Mouse (Mus musculus) heart, embryonic 10.5 days (tissue): ENCODE measurements at regions not wholly inside any gene's neighbourhood (a gene's known extent, or its start where the extent isn't known, plus 50 kb on each side); places are given as distances from the start of the nearest gene placed in this dataset.
A peak's percentile ranks its signal among the peaks of the same experiment; 100 is the strongest.

Source experiments
- DNase-seq: peaks from one replicate; pipeline ENCODE4 v3.0.0-alpha.2; 2017; ENCODE audit warnings: low spot score
- H3K27ac ChIP-seq: fragments of 300-500 bp; sonication (generic); 2 replicates; pipeline ENCODE4 v1.5.1; 2016; ENCODE audit warnings: mild to moderate bottlenecking
- H3K27me3 ChIP-seq: fragments of 300-500 bp; sonication (generic); 2 replicates; pipeline ENCODE4 v1.6.1; 2016; ENCODE audit warnings: mild to moderate bottlenecking; ENCODE audit not compliant: poor library complexity, insufficient read depth, severe bottlenecking
- H3K36me3 ChIP-seq: fragments of 300-500 bp; sonication (generic); 2 replicates; pipeline ENCODE4 v1.6.1; 2016; ENCODE audit warnings: mild to moderate bottlenecking, moderate library complexity
- H3K4me1 ChIP-seq: fragments of 300-500 bp; sonication (generic); 2 replicates; pipeline ENCODE4 v1.6.1; 2016; ENCODE audit warnings: mild to moderate bottlenecking
- H3K4me3 ChIP-seq: fragments of 300-500 bp; sonication (generic); 2 replicates; pipeline ENCODE4 v1.5.1; 2016; ENCODE audit warnings: mild to moderate bottlenecking, moderate library complexity
- H3K9me3 ChIP-seq: fragments of 300-500 bp; sonication (generic); 2 replicates; pipeline ENCODE4 v1.6.1; 2016; ENCODE audit warnings: mild to moderate bottlenecking, moderate library complexity
- WGBS: fragments of 180-500 bp; shearing (Covaris S2); methylation state at CpG from one replicate; pipeline ENCODE4 v1.1.7; 2016; 5-methylcytosine and 5-hydroxymethylcytosine counted together

DNA sequence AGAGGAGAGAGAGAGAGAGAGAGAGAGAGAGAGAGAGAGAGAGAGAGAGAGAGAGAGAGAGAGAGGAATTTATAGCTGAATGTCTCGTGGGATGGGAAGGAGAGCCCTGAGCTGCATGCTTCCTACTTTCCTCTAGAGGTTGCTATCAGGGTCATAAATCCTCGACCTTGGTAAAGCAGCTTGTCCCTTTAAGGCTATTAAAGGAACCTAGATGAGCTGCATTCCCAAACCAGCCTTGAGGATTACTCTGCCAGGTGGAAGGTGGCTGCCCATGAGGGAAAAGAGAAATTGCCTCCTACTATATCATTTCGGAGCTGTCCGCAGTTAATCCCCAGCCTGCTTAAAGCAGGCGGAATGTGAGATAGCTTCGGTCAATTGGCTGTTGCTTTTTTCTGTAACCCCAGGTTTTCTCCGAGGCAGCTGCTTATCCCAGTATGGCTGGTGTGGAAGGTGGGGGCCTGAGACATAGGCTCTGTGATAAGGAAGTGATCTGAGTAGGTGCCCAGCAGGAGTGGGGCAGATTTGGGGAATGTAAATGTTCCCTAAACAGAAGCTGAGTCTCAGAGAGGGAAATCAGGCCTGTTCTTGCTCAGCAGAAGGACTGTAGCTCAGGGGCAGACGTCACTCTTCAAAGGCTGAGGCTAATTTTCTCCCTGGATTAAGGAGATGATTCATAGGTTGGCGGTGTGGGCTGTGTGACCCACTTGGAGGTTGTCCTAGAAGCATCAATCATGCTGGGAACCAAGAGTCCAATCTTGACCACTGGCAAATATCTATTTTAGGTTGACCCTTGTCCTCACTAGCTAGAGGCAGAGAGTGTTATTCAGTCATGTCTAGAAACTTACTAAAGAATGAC is 255.2 kb upstream of the Camk1g start:
- whole genome bisulfite sequencing: 9% methylated on average over 9 of the region's 9 CpGs
- no peak overlapping the region for H3K4me3 ChIP-seq
- DNase-seq: no peak
- no peaks in the 10 kb centered on the region for H3K36me3 ChIP-seq
- H3K27ac ChIP-seq: 0 out of 2 replicates have a peak overlapping the region, but pooled peaks have one; percentile 29
- H3K27me3 ChIP-seq: peaks cover 20% of the 10 kb centered on the region
- no peaks in the 10 kb centered on the region for H3K9me3 ChIP-seq
- H3K4me1 ChIP-seq: peaks cover 29% of the 10 kb centered on the region

DNA sequence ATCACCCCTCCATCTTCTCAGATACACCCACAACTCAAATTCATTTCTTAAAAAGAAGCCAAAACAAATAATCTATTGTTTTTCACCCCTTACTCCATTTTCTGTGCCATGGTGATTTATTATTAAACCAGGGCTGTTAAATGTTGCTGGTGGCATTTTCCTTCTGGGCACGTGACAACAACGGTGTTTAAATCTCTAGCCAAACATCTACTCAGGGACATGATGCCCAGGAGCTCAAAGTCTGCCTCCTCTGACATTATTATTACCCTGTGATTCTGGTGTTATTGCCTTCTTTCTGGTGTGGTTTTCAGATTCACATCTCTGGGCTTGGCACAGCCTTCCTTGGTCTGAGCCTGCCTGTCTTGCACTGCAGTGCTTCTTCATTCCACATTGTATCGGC is 253.5 kb upstream of the Camk1g start:
- WGBS: 87% methylated on average over 3 of the region's 3 CpGs
- no peak for DNase-seq
- Histone ChIP-seq H3K4me1 (peaks cover 21% of the 10 kb centered on the region), H3K4me3 (no peak overlapping the region), H3K27me3 (peaks cover 17% of the 10 kb centered on the region), H3K36me3 (no peaks in the 10 kb centered on the region), H3K9me3 (no peaks in the 10 kb centered on the region), H3K27ac (no peak overlapping the region)

DNA sequence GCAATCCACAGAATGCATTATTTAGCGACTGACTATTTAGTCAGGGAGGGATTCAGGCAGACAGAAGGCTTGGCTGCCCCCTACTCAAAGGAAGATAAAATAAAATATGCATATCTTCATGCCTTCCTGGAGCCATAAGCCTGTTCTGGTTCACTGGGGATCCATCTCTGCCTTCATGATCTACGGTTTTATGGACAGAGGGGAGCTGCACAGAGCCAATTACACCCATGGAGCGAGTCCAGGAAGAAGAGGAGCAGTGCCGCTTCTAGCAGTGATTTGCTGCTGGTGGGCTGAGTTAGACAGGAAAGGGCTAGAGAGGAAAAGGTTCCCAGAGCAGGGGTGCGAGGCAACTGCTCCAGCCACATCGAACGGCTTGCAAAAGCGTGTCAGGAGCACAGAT is 248.2 kb upstream of the Camk1g start:
- WGBS: 67% methylated on average over 8 of the region's 8 CpGs

DNA sequence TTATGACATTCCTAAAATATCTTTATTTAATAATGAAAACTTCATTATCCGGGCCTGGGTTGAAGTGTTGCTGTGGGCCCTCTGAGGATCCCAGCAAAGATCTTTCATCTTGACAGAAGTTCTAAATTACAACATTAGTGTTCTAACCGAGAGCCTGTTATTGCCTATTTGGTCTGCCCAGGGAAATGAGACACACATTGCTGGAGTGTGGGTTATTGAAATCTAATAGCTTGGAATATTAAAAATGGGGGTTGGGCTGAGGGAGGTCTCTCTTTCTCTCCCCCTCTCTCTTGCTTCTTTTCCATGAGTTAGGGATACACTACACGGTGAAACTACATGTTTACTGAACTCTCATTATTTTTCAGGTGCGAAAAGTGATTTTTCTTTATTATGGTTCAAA is 240.4 kb upstream of the Camk1g start:
- Histone ChIP-seq H3K36me3 (no peaks in the 10 kb centered on the region), H3K9me3 (no peaks in the 10 kb centered on the region), H3K4me3 (no peak overlapping the region), H3K27me3 (no peaks in the 10 kb centered on the region), H3K27ac (no peak overlapping the region), H3K4me1 (no peaks in the 10 kb centered on the region)
- DNase-seq: no peak
- WGBS: 80% methylated on average over 4 of the region's 4 CpGs

More for the DNA sequence above, 248.2 kb upstream of the Camk1g start:
- Histone ChIP-seq H3K36me3 (no peaks in the 10 kb centered on the region), H3K27me3 (no peaks in the 10 kb centered on the region), H3K9me3 (no peaks in the 10 kb centered on the region), H3K4me3 (no peak overlapping the region), H3K27ac (no peak overlapping the region), H3K4me1 (0 out of 2 replicates have a peak, but pooled peaks cover 3% of the 10 kb centered on the region)
- DNase-seq: no peak

DNA sequence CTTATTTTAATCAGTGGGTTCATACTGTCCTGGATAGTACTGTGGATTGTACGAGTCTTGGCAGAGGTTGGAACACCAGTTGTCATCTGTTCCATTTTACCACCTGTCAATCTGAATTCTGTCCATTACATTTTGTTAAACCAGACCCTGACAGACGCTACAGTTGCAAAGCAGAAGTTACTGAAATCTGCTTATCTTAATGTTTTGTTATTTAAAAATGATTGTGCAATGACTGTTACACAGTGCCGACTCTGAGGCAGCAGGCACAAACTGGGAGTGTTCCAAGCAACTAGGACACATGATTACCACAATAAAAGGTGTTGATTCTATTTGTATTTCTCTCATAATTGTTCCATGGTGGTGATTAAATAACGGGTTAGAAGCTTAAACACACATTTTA is 229.8 kb upstream of the Camk1g start:
- no peak overlapping the region for H3K27ac ChIP-seq
- H3K36me3 ChIP-seq: no peaks in the 10 kb centered on the region
- DNase-seq: no peak
- H3K9me3 ChIP-seq: no peaks in the 10 kb centered on the region
- no peak overlapping the region for H3K4me3 ChIP-seq
- no peaks in the 10 kb centered on the region for H3K4me1 ChIP-seq
- WGBS: 77% methylated on average over 4 of the region's 4 CpGs
- H3K27me3 ChIP-seq: no peaks in the 10 kb centered on the region

DNA sequence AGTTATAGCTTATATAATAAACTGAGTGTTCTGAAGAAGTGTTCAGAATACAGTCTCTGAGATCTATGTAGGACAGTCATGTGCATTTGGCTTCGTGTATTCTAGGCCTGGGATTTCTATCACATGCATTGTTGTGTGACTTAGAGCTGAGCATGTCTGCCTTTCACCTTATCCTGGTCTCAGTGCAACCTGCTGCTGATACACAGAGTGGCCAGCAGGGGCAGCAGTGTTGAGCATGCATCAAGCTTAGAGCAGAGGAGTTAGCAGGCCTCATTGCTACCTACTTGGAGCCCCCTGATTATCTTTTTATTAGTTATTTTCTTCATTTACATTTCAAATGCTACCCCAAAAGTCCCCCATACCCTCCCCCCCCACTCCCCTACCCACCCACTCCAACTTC is 229.1 kb upstream of the Camk1g start:
- no peak overlapping the region for H3K4me3 ChIP-seq
- no peaks in the 10 kb centered on the region for H3K9me3 ChIP-seq
- no peak for DNase-seq
- H3K27ac ChIP-seq: no peak overlapping the region
- 39% methylated on average over 1 of the region's 1 CpGs for WGBS
- H3K4me1 ChIP-seq: no peaks in the 10 kb centered on the region
- no peaks in the 10 kb centered on the region for H3K36me3 ChIP-seq
- no peaks in the 10 kb centered on the region for H3K27me3 ChIP-seq

DNA sequence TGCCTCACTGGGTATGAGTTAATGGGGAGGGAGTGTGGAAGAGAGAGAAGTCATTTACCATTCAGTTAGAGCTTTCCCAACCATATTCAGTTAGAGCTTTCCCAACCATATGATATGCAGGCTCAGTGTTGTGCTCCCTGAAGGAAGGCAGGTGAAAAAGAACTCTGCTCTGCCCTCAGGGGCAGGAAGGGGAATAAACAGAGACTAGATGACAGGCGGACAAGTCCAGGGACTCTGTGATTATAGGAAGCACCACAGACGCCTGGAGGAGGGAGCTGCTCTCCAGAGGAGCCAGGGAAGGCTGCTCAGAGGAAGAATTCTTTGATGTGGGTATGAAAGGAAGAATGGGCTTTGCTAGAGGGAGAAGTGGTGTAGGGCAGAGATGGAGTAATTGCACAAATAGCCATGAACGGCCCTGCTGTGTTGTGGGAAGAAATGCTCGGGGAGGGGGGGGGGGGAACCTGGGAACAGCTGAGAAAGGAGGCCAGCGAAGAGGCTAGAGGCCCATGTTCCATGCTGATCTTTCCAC is 220.3 kb upstream of the Camk1g start:
- Histone ChIP-seq H3K4me1 (peaks cover 36% of the 10 kb centered on the region), H3K4me3 (no peak overlapping the region), H3K27ac (no peak overlapping the region), H3K36me3 (no peaks in the 10 kb centered on the region), H3K9me3 (no peaks in the 10 kb centered on the region), H3K27me3 (no peaks in the 10 kb centered on the region)
- DNase-seq: no peak
- 23% methylated on average over 5 of the region's 5 CpGs for WGBS

DNA sequence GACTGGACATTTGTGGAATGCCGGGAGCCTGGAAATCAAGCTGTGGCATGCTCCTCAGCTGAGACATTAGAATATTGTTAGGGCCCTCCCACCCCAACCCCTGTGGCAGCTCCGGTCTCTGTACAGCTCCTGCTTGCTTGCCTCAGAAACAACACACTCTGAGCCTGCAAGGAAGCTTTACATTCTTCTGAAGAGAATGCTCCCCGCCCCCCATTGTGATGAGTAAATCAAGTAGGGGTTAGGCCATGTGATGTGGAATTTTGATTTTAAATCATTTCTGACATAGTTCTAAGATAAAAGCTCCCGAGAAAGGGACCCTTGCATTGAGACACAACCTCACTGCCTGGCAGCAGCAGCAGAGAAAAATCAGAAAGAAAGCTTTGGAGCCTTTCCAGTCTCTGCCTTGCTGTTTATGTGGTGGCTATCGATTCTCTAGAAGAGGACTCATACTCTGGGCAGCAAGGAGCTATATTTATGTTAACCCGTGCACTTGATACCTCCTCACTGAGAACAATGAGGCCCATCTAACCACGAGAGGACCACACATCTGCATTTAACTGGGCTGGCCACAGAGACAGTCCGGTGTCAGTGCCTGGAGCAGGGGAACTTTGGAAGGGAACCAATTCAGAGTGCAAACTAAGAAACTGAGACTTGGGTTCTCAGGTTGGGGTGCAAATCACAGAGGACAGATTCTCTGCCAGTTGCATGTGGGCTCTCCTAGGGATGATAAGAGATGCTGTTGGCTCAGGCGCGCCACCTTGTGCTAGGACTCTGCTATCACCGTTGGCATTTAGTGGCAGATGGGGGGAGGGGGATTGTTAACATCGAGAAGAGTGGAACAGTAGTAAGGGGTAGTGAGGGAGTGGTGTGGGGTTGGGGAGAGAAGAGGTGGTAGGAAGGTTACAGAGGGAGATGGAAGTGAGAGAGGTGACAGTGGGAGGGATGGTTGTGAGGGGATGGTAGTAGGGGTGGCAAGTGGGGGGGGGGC is 218.7 kb upstream of the Camk1g start:
- H3K27me3 ChIP-seq: no peaks in the 10 kb centered on the region
- H3K36me3 ChIP-seq: no peaks in the 10 kb centered on the region
- WGBS: 25% methylated on average over 12 of the region's 12 CpGs
- peaks cover 36% of the 10 kb centered on the region for H3K4me1 ChIP-seq
- DNase-seq: peak; percentile 83
- H3K4me3 ChIP-seq: no peak overlapping the region
- H3K9me3 ChIP-seq: no peaks in the 10 kb centered on the region
- peak overlapping the region; percentile 56 for H3K27ac ChIP-seq

DNA sequence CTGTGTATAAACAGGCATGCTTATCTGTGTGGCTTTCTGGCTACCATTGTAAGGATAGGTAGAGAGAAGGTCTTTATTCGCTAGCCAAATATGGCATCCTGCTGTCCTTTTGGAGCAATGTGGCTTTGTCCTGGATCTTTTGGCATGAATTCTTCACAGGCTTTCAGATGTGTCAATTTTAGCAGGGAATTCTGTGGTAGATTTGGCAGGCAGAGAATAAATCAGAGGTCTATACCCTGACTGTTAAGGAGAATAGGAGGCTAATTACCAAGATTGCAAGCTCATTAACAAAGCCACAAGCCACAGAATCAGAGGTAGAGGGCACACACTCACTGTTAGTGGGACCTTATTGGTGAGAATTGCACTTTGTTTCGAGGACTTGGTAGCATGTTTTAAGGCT is 217.2 kb upstream of the Camk1g start:
- Histone ChIP-seq H3K27ac (no peak overlapping the region), H3K4me1 (peaks cover 36% of the 10 kb centered on the region), H3K4me3 (no peak overlapping the region), H3K36me3 (no peaks in the 10 kb centered on the region), H3K27me3 (no peaks in the 10 kb centered on the region), H3K9me3 (no peaks in the 10 kb centered on the region)
- DNase-seq: no peak
- WGBS: 82% methylated on average over 2 of the region's 2 CpGs

DNA sequence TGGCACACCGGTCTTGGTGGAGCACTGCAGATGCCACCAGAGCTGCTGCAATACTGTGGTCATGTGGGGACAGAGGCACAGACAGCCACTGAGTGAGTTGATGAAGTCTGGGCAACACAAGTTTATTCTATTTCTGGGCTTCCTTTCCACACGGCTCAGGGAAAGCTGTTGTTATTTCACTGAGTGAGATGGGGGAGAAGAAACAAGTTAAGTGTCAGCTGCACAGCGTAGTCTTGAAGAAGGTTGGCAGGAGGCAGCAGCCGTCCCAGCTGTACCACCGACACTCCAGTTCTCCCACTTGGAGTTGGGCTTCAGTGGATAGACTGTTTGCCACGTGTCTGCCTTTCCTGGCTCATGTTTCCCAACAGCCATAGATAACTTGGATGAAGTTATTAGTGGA is 216.8 kb upstream of the Camk1g start:
- Histone ChIP-seq H3K4me3 (no peak overlapping the region), H3K4me1 (peaks cover 36% of the 10 kb centered on the region), H3K27ac (no peak overlapping the region), H3K27me3 (no peaks in the 10 kb centered on the region), H3K9me3 (no peaks in the 10 kb centered on the region), H3K36me3 (no peaks in the 10 kb centered on the region)
- DNase-seq: no peak
- 42% methylated on average over 6 of the region's 6 CpGs for WGBS

DNA sequence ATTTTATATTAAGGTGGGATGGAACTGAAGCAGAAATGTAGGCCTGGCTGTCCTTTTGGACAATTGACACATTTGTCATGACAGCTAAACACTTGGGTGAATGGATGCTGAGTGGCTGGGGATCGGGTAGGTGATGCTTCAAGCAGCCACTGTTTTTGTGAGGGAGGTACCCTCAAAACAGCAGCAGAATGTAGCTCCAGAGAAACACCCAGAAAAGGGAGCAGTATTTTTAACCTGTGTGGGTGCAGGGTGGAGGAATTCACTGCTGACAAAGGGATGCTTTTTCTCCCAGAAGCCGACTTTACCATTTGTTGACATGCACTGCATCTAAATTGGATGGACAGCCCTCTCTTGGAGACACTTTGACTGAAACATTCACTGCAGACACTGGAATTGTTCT is 213.7 kb upstream of the Camk1g start:
- Histone ChIP-seq H3K27me3 (no peaks in the 10 kb centered on the region), H3K27ac (no peak overlapping the region), H3K4me3 (no peak overlapping the region), H3K4me1 (peaks cover 37% of the 10 kb centered on the region), H3K9me3 (no peaks in the 10 kb centered on the region), H3K36me3 (no peaks in the 10 kb centered on the region)
- no peak for DNase-seq
- WGBS: 75% methylated on average over 2 of the region's 2 CpGs

DNA sequence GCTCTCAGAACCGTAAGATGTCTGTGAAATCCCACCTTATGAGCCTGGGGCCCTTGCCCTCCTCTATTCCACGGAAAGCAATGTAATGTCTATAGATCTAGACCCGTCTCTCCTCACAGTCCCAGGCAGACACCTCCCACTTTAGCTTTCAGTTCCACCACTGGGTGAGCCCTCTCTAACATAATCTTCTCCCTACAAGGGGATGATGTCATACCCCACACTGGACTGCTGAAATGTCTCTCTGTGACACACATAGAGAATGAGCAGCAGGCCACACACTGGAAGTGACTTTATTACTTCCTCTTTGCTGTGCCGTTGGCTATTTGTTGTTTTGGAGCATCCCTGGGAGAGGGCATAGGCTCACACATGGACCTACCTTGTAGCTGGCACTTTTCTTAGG is 210.3 kb upstream of the Camk1g start:
- Histone ChIP-seq H3K36me3 (no peaks in the 10 kb centered on the region), H3K27ac (no peak overlapping the region), H3K4me1 (peaks cover 23% of the 10 kb centered on the region), H3K4me3 (no peak overlapping the region), H3K9me3 (no peaks in the 10 kb centered on the region), H3K27me3 (peaks cover 6% of the 10 kb centered on the region; the same call in 1 of the 2 replicates)
- no peak for DNase-seq
- WGBS: 51% methylated on average over 4 of the region's 4 CpGs

DNA sequence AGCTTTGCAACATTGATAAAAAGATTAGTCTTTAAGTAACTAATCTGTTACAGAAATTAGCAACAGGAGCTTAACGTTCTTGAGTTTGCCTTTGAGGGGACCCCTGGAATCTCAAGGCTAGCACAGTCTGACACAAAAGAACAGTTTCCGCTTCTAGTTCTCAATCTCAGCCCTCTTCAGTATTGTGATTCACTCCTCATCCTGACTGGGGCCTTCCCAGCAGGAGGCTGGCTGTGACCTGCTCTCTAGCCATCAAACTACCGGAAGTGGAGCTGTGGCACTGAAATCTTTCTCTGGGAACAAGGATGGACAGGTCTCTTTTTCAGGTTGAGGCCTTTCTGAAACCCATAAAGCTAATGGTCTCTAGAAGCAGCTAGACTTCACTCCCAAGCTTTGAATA is 209.6 kb upstream of the Camk1g start:
- 50% methylated on average over 3 of the region's 3 CpGs for WGBS
- Histone ChIP-seq H3K9me3 (no peaks in the 10 kb centered on the region), H3K27me3 (peaks cover 9% of the 10 kb centered on the region; the same call in 1 of the 2 replicates), H3K36me3 (no peaks in the 10 kb centered on the region), H3K4me3 (no peak overlapping the region), H3K27ac (no peak overlapping the region), H3K4me1 (peaks cover 23% of the 10 kb centered on the region)
- no peak for DNase-seq
